Mouse (Mus musculus): ENCODE measurements around the gene Glp2r.

Gene Glp2r

DNA sequence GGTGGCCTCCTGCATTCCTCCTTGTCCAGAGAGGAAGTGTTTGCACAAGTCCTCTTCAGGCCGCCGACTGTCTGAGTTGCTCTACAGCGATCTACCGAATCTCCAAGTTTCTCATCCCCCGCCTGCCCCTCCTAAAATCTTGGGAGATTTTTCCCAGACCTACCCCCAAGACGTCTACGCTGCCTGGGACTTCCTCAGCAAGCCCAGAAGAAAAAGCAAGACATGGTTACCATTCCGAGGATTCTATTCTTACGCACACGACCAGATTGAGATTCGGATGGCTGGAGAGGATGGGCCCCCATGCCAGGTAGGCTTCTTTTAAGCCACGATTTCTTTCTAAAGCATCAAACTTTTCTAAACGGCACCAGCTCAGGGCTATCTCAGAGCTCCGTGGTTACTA, at the start of gene Glp2r:
Glp2r (minus strand) TSS at position 101 of the 400 bp plus-strand sequence.
- no peak for DNase-seq (ENCODE audit: low read depth in 2 of 2, low spot score in 2 of 2)

DNA sequence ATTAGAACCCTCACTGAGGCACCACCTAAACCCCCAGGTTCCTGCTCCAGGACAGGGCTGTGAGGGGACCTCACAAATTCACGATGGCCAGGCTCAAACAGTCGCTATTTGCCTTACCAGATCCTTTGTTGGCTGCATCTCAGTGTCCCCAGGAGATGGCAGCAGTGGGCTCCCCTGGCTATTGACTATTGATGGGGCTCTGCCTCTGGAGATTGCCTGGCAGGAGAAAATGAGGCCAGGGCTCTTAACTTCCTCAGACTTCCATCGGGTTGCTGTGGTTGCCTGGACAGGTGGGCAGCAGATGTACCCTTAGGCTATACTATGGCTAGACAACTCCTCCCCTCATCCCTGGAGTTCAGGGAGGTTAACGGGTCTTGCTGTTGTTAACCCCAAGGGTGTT, 49.3 kb upstream of the Glp2r start:
- no peak for DNase-seq (ENCODE audit: low read depth in 2 of 2, low spot score in 2 of 2)

DNA sequence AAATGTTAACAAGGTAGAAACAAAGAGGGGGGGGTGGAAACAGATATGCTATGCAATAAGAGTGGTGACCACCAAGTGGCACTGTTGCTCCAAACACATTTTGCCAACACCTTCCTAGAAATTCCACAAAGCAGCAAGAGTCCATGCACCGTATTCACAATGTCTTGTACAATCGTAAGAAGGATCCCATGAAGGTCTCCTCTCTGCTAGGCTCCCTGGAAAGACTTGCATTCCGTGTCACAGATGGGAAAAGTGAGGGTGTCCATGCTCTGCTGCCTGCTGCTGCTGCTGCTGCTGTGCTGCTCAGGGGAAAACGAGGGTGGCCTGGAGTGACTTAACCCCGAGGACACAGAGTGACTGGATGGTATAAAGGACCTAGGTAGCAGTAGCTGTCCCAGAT, 48.7 kb upstream of the Glp2r start:
- DNase-seq (ENCODE audit: low read depth in 2 of 2, low spot score in 2 of 2), result no peak

DNA sequence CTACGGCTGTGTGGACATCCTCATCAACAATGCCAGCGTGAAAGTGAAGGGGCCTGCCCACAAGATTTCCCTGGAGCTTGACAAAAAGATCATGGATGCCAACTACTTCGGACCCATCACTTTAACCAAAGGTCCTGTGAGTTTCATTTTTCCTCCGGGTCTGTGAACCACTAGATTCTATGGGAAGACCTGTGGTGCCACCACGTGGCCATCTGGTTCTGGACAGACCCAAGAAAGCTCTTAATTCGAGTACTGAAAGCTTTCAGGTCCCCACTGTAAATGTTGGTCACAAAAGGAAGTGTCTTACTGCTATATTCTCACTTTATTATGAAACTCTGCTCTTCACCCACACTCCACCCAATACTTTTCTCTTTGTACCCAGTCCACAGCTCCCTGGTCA, 40.6 kb upstream of the Glp2r start:
- DNase-seq (ENCODE audit: low read depth in 2 of 2, low spot score in 2 of 2), result no peak

DNA sequence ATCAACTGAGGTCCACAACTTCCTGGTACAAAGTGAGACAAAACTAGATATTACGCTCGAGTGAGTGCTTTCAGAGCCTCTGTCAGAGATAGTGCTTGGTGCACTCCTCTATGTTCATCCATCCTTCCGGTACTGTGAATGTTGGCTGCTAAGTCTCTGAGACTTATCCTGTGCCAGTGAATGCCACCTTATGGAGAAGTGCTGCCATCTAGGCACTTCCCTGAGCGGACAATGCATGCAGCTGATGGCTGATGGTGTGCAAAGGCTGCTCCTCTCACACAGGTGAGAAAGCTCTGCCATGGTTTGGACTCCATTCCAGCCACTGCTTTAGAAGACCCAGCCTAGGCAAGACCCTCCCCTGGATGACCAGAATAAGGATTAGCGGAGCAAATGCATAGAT, 37.1 kb upstream of the Glp2r start:
- DNase-seq (ENCODE audit: low read depth in 2 of 2, low spot score in 2 of 2), result no peak

DNA sequence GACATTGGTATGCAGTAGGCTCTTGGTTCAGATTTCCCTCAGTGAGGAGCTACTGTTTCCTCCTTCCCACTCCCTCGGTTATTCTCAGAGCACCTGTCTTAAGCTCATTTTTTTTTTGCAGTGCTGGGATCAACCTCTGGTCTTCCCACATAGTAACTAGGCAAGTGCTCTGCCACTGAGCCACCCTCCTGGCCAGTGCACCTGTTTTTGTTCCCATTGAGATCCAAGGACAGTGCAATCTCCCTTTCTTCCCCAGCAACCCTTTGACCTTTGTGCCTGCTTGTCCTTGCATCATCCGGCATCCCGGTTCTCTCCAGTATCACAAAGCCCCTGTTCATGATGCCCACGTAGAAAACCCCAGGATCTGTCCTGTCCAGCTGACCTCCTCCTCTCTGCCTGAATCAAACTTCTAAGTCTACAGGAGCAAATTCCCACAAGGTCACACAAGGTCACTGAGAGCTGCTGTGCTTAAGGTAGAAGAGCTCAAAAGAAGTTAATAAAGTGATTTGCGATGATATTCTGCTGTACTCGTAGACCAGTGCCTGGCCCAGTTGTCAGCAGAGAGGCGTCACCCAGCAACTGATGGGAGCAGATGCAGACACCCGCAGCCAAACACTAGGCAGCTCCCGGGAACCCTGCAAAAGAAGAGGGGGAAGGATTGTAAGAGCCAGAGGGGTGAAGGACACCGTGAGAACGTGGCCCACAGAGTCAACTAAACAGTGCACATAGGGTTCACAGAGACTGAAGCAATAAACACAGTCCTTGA, 36.1 kb upstream of the Glp2r start:
- no peak for DNase-seq (ENCODE audit: low read depth in 2 of 2, low spot score in 2 of 2)

DNA sequence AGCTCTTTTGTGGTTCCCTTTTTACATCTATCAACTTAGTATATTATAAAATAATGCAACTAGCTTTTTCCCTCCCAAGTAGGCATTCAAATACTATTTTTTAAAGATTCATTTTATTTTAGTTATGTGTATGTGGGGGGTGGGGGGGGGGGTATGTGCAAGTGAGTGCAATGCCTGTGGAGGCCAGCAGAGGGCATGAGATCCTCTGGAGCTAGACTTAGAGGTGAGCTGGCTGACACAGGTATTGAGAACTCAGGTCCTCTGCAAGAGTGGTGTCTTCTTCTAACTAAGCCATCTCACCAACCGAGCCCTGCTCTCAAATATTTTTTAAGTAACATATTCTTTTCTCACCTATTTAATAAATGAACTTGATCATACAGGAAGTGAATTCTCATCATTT, 34.6 kb upstream of the Glp2r start:
- no peak for DNase-seq (ENCODE audit: low read depth in 2 of 2, low spot score in 2 of 2)

DNA sequence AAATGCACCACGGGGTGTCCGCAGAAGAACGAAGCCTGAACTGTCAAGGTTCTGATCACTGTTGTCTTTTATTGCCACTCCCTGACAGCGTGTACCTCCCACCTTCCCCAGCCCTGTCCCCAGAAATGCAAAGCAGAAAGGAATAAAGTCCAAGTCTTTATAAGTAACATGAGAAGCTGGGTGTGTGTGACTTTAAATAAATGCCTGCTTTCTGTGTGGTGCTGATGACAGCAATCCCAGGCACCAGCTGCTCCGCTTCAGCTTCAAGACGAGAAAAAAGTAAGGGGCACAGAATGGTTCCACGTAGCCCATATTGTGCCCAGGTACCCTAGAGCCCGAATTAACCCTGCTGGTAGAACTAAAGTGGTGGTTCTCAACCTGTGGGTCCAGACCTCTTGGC, 30.2 kb upstream of the Glp2r start:
- no peak for DNase-seq (ENCODE audit: low read depth in 2 of 2, low spot score in 2 of 2)

DNA sequence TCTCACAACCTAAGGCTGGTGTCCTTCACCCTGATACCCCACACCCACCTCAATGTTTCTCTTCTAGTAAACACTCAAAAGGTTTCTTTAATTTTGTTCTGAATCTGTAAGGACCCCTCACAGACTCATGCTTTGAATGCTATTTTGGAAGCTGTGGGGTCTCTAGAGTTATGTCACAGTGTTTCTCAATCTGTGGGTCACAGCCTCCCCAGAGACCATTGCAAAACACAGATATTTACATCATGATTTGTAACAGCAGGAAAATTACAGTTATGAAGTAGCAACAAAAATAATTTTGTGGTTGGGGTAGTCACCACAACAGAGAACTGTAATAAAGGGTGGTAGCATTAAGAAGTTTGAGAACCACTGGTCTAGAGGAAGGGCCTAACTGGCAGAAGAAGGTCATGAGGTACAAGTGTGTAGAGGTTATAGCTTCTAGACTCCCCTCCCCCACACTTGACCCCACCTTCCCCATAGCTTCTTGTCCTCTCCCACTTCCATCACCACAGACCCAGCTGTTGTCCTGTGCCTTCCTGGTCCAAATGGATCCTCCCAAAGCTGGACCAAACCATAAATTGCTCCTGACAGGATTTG, 29.3 kb upstream of the Glp2r start:
- DNase-seq (ENCODE audit: low read depth in 2 of 2, low spot score in 2 of 2), result no peak

DNA sequence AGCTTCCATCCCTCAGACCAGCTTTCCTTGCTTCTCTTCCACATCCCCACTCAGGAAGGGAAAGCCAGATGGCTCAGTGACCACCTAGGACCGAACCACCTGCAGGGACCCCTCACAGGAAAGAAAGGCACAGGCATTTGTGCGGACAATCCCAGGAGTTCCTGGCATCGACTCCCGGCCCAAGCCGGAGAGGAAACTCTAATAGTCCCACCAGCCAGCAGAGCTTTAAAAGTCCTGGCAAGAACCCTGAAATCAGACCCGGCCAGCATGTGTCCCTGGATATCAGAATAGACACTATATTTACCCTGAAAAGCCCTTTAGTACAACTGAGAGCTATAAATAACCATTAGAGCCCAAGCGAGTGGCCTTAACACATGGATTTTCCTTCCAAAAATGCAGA, 27.0 kb upstream of the Glp2r start, which contains the start of gene Dhrs7c:
Dhrs7c (plus strand) TSS at position 257 of the 400 bp plus-strand sequence.
- DNase-seq (ENCODE audit: low read depth in 2 of 2, low spot score in 2 of 2), result no peak

DNA sequence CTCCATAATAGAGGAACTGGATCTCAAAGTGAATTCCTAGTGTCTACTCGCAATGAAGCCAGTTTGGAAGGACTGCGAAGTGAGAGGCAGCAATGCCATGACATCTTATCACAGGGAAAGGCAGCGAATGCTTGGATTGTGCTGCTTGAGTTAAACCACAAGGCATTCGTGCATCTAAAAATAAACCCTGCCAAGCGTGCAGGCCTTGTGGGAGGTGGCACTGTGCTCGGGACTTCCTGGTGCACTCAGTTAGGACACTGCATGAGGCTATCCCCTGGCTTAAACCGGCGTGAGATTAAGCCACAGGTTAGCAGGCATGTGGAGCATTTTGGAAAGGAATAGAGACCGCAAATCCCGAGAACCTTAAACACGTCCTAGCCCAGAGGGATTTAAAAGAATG, 19.2 kb upstream of the Glp2r start:
- no peak for DNase-seq (ENCODE audit: low read depth in 2 of 2, low spot score in 2 of 2)

DNA sequence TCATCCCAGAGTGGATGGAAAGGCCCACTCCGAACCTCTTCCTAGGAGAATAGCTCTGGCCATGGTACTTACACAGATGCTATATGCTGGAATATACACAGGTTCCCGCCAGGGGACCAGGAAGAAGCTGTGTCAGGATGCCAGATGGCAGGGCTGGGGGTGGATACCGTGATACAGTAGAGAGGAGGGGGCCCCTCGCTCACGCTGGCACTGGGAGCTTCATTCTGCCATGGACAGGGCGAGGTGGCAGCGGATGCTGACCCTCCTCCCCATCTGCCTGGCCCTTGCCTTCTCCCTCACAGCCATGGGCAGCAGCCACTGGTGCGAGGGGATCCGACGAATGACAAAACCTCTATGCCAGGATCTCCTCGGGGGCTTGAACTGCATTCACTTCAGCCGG, 3.4 kb upstream of the Glp2r start, which contains the start of gene Gsg1l2:
Gsg1l2 (plus strand) TSS at position 230 of the 400 bp plus-strand sequence.
- DNase-seq (ENCODE audit: low read depth in 2 of 2, low spot score in 2 of 2), result no peak

DNA sequence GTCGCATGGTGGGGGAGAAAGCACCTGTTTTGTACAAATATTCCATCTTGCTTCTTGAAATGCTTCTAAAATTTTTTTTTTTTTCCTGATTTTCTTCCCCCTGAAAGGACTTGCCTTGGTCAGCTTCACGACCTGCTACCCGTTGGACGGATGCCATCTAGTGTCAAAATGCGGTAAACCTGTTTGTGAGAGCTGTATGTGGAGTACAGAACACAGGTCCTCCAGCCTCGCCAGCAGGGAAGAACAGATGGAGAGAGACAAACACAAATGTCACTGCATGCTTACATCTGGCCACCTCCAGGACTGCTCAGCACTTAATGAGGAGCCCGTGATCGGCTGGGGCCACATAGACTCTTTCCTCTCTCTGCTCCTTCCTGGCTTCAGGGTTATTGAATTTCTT, 1.6 kb upstream of the Glp2r start:
- DNase-seq (ENCODE audit: low read depth in 2 of 2, low spot score in 2 of 2), result no peak

DNA sequence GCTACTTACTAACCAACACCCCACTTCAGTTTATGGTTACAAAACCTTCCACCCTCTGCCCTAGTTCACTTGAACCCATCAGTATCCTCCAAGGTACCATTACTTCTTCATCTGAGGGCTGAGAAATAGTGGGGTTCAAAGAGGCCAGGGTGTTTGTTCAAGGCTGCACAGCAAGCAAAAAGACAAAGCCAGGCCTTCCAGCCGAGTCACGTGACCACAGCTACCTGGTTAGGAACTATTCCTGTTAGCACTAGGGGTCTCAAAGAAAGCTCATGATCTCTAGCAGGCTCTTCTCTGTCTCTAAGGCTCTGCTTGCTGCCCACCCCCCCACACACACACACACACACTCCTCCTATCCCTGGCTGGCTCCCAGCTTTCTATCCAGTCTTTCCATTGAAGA, 738 bp upstream of the Glp2r start:
- no peak for DNase-seq (ENCODE audit: low read depth in 2 of 2, low spot score in 2 of 2)

DNA sequence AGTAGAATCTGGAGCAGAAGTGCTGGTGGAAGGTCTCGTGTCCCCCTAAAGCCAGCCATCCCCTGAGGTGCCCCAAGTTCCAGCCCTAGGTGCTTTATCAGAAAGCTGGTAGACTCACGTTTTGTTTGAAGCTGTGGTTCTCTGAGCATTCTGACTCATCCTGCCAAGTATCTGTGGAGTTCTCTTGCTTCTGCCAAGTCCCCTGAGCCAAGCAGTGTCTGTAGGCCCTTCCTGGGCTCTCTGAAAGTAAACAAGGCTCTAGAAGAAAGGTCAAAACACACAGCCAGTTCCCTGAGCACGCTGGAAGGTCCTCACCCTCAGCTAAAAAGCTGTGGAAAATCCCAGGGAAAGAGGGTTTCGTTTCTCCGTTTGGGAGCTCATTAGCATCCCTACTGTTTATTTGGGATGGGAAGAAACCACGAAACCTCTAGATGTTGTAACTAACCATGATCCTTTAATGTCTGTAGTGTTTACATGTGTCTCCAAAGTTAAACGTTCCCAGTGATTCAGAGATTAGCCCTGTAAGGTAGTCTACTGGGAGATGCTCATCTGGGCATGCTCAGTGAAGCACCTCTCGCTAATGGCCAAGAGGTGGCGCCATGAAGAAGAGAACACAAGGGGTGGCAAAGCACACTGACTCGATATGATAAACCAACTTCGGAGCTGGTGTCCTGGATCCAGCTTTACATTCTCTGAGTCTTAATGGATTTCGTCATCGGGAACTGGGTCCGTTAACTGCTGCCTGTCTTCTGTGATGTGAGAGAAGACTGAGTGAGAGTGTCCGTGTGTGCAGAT, 13.4 kb downstream of the Glp2r start:
- no peak for DNase-seq (ENCODE audit: low read depth in 2 of 2, low spot score in 2 of 2)

DNA sequence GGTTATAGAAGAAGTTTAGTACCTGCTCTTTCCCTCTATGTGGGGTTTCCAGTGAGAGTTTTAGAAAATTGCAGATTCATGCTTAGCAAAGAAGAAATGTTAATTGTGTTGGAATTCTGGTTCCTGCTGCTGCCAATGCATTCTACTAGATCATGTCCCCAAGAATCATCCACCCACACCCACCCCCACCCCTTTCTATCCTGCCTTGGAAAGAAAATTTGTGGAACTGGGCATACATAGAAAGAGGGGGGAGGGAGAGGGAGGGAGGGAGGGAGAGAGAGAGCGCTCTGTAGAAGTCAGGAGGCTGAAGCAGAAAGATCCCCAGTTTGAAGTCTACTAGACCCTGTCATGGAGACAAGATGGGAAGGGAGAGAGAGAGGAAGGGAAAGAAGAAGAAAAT, 14.7 kb downstream of the Glp2r start:
- DNase-seq (ENCODE audit: low read depth in 2 of 2, low spot score in 2 of 2), result no peak

DNA sequence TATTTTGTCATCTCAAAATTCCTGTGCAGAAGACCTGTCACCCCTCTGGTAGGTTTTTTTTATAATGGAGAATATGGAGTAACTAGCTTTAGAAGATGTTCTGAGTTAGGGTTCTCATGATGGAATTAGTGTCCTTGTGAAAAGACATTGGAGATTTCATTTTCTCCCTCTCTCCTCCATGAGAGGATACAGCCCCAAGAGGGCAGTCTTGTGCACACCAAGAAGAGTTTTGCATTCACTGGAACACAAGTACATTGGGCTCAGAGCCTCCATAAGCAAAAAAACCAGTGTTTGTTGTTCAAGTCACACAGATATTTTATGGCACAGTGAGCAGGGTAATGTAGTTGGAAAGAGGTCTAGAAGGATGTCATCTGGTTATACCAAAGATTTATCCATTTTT, 29.4 kb downstream of the Glp2r start:
- DNase-seq (ENCODE audit: low read depth in 2 of 2, low spot score in 2 of 2), result no peak

DNA sequence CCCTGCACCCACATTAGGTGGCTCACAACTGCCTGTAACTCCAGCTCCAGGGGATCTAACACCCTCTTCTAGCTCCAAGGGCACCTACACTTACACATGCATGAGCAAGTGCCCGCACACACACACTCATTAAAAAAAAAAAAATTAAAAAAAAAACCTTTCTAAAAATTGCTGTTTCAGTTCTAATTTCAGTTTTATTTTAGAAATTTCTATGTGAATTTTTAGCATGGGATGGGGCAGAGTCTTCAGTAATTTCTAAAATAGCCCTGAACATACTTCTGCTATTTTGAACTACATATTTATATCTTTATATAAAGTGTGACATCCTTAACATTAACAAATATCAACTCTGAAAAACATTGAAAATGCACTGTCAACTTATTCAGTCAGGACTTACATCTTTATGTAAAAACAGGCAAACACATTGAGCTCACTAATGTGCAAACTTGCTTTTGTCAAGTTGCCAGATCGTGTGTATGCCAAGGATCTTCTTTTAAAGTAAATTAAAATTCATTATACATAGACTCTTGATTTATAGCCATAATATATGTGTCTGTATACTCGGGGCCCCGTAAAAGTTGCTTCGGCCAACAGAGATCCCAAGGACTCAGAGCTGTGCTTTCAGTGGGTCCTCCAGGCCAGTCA, 32.0 kb downstream of the Glp2r start:
- DNase-seq (ENCODE audit: low read depth in 2 of 2, low spot score in 2 of 2), result no peak

DNA sequence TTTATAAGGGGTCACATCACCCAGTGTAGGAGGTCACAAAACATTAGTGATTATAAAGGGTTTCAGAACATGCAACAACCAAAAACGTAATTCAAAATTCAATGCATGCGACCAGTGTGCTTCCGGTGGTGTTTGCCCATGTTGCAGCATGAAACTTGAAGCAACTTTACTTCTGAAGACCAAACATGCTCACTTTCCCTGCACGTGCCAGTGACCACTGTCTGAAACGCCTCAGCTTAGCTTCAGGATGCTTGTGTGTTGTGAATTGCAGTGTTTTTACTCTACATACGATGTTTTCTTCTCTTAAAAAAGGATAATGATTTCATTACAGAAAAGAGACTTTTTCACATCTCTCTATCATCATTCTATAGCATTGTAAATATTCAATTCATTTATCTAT, 32.6 kb downstream of the Glp2r start:
- no peak for DNase-seq (ENCODE audit: low read depth in 2 of 2, low spot score in 2 of 2)

DNA sequence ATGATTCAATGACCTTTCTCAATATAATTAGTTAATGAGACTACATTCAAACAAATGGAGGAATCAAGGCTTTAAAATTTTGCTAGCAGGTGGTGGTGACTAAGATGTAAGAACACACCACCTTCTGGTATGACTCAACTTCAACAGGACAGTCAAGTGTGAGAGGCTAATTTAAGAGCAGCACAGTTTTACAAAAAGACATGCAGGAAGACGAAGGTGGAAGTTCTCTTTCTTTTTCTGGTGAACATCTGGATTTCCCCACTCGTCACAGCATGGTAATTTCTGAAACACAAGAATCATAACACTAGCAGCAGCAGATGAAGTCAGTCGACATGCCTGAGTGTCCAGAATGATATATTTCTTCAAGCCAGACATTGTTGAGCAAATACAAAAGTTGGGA, 36.4 kb downstream of the Glp2r start:
- no peak for DNase-seq (ENCODE audit: low read depth in 2 of 2, low spot score in 2 of 2)

DNA sequence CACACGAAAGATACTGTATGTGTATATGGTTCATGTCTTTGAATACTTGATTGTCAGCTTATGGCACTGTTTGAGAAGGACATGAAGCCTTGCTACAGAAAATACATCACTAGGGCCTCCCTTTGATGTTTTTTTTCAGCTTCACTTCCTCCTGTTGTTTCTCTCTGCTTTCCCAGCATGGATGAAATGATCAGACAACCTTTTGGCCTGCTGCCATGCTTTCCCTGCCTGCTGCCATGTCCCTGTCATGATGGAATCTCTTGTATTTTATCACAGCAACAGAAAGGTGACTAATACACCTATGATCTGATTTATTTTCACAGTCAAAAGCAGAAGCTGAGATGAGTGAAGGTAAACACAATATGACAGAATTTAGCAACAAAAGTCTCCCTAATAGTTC, 37.2 kb downstream of the Glp2r start:
- no peak for DNase-seq (ENCODE audit: low read depth in 2 of 2, low spot score in 2 of 2)

DNA sequence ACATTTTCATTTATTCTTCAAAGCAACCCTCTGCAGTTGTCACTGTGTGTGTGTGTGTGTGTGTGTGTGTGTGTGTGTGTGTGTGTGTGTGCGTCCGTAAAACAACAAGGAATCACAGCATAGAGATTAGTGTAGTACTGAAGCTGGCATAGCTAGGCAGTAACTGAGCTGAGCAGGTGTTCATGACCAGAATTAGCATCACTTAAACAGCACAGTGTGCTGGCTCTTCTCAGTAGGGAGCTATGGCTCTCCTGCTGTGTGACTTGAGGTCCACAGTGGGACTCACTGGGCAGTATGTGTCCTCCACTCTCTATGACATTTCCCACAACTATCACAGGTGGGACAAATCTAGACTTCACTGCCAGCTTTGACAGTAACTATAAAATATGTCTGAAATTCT, 39.9 kb downstream of the Glp2r start:
- DNase-seq (ENCODE audit: low read depth in 2 of 2, low spot score in 2 of 2), result no peak
